Mouse (Mus musculus) adrenal gland, postnatal 25 days (tissue): ENCODE data around the gene Vmn1r122. TPM values are rescaled to one million over a fixed set of nuclear protein-coding genes. Genes with fewer than 3 reads are reported as not detected.
"Not testable (repeated sequence)": the region's sequence is repeated elsewhere in the genome, so short reads cannot be mapped to it uniquely, and the experiment has no call there.

ENCODE experiments used
- DNase-seq: peaks from one replicate; pipeline ENCODE4 v3.0.0; 2021; ENCODE audit warnings: mixed read lengths
- long read RNA-seq: library from polyadenylated mRNA; stranded (forward); transcript quantifications from one replicate; pipeline ENCODE4 v2.0.0, GENCODE M21; 2021
- total RNA-seq: library from RNA; stranded (reverse); gene quantifications from 2 replicates; pipeline ENCODE4 v1.2.3, GENCODE M21; 2021

Gene Vmn1r122
- not detected in 2 replicates for total RNA-seq
- long read RNA-seq, result 0 reads

DNA sequence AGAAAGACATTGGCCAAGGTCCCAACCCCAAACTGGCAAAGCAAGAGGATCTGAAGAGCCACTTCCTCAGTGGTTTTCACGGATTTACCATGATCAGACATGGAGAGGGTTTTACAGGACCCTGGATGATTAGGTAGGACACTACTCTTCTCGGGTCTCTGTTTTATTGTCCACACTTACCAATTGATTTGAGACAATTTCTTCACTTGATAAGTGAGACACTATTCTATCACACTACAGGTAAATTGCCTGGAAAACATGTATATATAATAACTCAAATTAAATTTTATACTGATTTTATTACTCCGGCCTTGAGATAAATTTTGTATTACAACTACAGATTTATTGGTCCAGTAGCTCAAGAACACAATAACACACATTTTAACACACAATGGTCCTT lies at the start of gene Vmn1r122:
Vmn1r122 (minus strand) TSS at position 101 of the 400 bp plus-strand sequence.
- DNase-seq, result not testable (repeated sequence)

DNA sequence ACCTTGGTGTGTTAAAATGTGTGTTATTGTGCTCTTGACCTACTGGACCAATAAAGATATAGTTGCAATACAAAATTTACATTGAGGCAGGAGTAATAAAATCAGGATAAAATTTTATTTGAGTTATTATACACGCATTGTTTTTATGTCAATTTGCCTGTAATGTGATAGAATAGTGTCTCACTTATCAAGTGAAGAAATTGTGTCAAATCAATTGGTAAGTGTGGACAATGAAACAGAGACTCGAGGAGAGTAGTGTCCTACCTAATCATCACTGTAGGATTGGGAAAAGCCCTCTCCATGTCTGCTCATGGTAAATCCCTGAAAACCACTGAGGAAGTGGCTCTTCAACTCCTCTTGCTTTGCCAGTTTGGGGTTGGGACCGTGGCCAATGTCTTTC lies 28.0 kb upstream of the Vmn1r122 start, which contains the start of gene Vmn1r123:
Vmn1r123 (plus strand) TSS at position 301 of the 400 bp plus-strand sequence.
- not testable (repeated sequence) for DNase-seq

- DNase-seq, result not testable (repeated sequence)
These were observed 35.5 kb downstream of the Vmn1r122 start, which contains the start of gene Vmn1r121 for GRCm38 (mm10) chr7:21098413-21098812. Vmn1r121 (minus strand) TSS chr7:21098513.

Other genes starting within 250 kb of the Vmn1r122 start
- gene Vmn1r118, start 221.8 kb downstream of the Vmn1r122 start, total RNA-seq, result not detected in 2 replicates
- gene Vmn1r119, start 121.7 kb downstream of the Vmn1r122 start, total RNA-seq, result not detected in 2 replicates
- not detected in 2 replicates for gene Vmn1r120, start 80.3 kb downstream of the Vmn1r122 start, total RNA-seq
- gene Vmn1r121, start 35.6 kb downstream of the Vmn1r122 start, total RNA-seq, result not detected in 2 replicates
- not detected in 2 replicates for gene Vmn1r123, start 28.1 kb upstream of the Vmn1r122 start, total RNA-seq
- gene Gm5157, start 56.3 kb upstream of the Vmn1r122 start, total RNA-seq, result not detected in 2 replicates
- gene Vmn1r124, start 126.5 kb upstream of the Vmn1r122 start, total RNA-seq, result not detected in 2 replicates
- gene Vmn1r125, start 138.1 kb upstream of the Vmn1r122 start, total RNA-seq, result not detected in 2 replicates
- not detected in 2 replicates for gene Vmn1r126, start 167.3 kb upstream of the Vmn1r122 start, total RNA-seq
- not detected in 2 replicates for gene Vmn1r127, start 185.7 kb upstream of the Vmn1r122 start, total RNA-seq
- not detected in 2 replicates for gene Vmn1r128, start 215.2 kb upstream of the Vmn1r122 start, total RNA-seq
- not detected in 2 replicates for gene Vmn1r129, start 227.2 kb upstream of the Vmn1r122 start, total RNA-seq